Mouse (Mus musculus): ENCODE measurements around the gene Cox6b2. TPM values are rescaled to one million over a fixed set of nuclear protein-coding genes. Genes with fewer than 3 reads are reported as not detected.
"Not testable (repeated sequence)": the region's sequence is repeated elsewhere in the genome, so short reads cannot be mapped to it uniquely, and the experiment has no call there.

Cox6b2 gene
- total RNA-seq (2021) (10 to 100 TPM in 1 of 2 experiments, 1 to 10 TPM in 1; 7.4 to 10.4 TPM), polyA plus RNA-seq (2012; rRNA removed) (7.9 and 13.2 TPM in 2 replicates)
- long read RNA-seq, partial matches to known transcripts = 0 of 3 reads
- long read RNA-seq, other reads (novel, unspliced or antisense) = 1 of 3 reads

DNA sequence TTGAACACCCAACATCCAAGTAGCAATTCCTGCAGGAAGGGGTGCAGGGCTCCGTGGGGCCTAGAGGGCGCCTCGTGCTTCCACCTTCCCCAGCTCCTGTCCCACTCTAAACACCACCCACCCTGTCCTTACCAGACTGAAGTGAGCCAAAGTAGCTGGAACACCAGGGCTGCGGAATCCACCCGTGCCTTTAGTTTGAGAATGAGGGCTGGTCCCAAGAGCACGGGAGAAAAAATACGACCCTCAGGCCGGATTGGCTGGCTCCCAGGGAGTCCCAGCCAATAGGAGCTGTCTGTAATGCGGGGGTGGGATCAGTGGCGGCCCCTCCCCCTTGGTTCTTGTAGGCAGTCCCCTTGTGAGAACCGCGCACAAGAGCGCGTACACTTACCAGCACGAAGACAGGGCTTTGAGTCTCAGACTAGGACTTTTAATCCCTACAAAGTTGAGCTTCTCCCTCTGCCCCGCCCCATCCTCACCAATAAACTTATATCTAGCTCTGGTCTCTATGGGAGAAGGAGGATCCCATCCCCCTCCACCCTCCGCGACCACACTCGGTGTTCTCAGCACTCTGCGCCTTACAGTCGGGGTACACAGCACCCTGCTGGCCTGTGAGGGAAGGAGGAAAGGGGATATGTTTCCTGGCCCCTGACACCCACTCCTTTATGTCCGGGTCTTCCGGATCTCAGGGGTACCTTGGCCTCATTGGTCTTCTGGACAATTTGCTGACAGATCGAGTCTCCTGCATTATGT, at the start of gene Cox6b2:
TSS of gene Cox6b2 (minus strand) at position 274 of the 750 bp plus-strand sequence.
- DNase-seq = peak; percentile 72

DNA sequence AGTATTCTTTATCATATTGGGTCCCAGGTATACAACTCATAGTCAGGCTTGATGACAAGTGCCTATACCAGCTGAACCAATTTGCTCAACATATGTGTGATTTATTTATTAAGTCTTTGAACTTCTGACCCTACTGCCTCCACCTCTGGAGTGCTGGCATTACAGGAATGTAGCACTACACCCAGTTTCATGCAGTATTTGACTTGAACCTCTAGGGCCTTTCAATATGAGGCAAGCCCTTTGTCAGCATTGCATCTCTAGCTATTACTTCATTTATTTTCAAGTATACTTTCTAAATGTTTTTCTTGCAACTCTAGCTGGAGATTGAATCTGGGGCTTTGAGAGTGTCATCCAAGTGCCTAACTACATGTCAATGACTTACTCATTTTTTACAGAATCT, 49.4 kb upstream of the Cox6b2 start:
- DNase-seq = no peak

DNA sequence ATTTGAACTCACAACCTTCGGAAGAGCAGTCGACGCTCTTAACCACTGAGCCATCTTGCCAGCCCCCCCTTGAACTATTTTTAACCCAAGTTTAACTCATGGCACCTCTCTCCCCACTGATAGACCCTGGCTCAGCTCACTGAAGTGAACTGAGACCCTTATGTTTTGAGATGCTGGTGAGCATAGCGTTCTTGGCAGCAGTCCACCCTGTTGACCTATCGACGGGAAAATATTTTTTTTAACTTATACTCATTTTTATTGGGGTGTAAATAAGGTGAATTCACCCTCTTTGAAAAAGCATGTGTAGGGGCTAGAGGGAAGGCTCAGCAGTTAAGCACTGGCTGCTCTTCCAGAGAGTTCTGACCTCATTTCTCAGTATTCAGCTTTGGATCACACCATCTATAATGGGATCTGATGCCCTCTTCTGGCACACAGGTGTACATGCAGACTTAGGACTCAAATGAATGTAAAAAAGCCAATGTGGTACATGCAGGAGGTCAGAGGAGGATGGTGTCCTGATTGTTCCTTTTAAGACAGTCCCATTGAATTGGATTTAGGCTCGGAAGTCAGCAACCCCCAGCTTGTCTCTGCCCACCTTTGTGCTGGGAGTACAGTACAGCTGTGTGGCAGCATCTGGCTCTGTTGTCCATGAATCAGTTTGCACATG, 43.0 kb upstream of the Cox6b2 start:
- DNase-seq = peak; percentile 31

DNA sequence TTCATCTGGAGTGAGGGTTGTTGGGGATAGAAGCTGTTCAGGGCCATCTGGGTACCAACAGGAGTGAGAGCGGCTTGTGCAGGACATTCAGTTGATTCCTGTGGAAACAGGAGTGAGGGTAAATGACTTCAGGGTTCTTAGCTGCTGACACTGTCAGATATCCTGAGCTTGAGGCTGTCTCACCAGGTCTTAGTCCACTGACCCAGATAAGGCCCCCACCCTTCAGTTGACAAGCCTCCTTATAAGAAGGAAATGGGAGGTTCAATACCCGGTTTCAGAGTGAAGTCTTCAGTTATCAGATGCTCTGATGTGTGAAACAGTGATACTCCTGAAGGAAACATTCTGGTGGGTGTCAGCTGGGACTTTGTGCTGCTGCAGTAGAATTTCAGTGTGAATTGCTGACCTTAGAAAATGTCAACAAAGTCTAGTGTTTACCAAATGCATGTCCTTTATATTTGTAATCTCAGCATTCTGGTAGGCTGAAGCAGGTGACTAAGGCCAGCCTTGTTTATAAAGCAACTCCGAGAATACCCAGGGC, 41.8 kb upstream of the Cox6b2 start:
- DNase-seq = no peak

DNA sequence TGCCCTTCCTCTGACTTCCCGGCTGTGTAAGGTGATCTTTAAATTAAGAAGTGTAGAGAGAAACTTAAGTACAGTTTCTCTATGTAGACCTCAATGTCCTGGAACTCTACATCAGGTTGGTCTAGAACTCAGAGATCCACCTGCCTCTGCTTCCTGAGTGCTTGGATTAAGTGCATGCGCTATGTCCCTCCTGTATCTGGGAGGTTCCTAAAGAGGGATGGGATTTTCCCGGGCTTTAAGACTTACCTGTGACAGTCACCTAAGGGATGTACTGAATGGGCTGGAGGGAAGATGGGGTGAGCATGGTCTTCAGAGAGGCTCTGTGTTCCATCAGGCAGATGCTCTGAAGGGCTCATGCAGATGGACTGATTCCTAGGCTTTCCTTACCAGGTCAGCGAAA, 40.8 kb upstream of the Cox6b2 start:
- no peak for DNase-seq

DNA sequence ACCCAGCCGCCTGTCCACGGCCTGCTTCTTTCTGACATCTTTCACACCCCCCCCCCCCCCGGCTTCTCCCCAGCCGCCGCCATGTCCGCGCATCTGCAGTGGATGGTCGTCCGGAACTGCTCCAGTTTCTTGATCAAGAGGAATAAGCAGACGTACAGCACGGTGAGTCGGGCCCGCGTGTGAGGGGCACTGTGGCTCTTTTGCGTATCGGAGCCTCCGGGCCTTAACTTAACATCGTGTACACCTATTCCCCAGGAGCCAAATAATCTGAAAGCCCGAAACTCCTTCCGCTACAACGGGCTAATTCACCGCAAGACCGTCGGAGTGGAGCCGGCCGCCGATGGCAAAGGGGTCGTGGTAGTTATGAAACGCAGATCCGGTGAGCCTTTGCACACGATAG, 40.4 kb upstream of the Cox6b2 start:
- not testable (repeated sequence) for DNase-seq

DNA sequence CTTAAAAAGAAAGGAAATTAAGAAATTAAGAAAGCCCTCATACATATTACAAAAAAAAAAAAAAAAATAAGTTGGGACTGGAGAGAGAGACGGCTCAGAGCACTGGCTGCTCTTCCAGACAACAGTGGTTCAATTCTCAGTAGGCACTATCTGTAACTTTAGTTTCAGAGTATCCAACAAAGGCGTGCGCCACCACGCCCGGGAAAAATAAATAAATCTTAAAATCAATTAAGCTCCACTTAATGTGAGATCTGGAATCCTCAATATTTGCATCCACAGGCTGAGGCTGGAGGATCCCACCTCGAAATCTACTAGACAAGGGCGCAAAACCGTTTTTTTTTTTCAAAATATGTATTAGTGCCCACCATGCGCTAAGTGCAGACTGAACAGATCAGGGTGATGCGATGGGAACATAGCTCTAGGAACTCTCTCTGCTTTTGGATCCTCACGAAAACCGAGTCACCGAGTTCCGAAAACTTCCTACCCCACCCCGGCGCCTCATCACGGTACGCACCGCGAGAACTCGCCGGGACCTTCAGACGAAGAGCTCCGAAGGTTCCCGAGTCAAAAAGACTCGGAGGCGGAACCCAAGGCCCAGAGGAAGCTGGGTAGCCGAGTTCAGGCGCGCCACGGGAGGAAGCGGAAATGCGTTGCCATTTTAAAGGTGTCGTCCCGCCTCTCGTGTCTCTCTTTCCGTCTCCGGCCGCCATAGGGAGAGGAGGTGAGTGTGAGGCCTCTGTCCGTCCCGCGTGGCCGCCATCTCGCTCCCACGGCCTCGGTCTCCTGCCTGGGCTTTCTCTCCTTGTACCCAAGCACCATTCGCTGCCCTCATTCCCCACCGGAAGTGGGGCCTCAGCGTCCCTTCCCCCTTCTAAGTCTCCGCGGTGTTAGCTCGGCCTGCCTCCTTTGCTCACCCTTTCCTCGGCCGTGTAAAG, 39.7 kb upstream of the Cox6b2 start, which contains the start of gene Rpl28:
TSS of gene Rpl28 (plus strand) at position 597 of the 935 bp plus-strand sequence.
- peak; percentile 96 for DNase-seq

DNA sequence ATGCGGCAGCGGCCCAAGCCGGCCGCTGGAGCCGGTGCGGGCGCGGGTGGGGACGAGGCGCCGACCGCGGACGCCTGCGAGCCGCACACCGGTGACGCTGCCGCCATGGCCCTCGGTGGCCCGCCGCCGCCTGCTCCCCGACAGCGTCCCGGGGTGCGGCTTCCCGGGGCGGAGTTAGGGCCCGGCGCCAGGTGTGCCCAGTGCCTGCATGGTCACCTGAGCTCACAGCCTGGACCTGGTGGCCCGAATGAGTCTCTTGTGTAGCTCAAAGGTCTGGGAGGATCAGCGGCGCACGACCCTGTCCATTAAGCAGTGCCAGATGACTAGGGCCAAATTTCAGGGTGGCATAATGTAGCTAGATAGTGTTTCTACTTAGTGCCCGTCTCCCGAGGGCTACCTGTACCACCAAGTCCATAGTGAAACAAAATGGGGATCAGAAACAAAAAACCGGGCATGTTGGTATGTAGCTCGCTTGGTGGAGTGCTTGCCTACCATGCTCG, 36.6 kb upstream of the Cox6b2 start, which contains the start of gene Tmem238:
TSS of gene Tmem238 (minus strand) at position 221 of the 500 bp plus-strand sequence.
- peak; percentile 82 for DNase-seq

DNA sequence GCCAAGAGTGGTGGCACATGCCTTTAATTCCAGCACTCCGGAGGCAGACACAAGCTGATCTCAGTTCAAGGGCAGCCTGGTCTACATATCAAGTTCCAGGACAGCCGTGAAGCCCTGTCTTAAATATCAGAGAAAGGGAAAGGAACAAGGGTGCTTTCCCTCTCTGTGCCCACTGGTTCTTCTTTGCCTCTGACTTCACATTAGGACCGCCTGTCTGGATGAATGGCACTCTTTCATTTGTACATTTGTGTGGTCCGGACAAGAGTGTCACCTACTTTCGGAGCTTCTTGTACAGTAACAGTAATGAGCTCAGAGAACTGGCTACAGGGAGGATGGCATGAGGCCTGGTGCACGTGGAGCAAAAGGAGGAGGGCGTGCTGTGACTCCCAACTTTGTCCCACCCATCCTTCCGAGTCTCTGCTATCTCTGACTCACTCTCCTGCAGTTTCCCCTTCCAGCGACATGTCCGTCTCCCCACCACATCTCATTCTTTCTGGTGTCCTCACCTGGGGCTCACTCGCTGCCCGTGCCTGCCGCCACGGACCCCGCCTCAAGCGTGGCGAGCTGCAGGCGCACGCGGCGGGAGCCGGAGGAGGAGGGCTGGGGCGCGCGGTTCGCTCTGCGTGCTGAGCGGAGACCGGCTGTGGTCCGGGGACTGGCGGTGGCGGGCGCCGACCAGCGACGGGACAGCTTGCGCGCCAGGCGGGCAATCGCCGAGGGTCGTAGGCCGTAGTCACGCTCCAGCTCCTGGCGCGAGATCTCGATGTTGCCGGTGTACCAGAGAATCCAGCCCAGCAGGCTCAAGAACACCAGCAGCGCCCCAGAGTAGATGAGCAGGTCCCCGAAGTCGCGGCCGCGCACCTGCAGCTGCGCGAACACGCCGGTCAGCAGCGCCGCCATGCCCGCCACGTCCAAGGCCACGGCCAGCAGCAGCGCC, 35.9 kb upstream of the Cox6b2 start:
- peak; percentile 88 for DNase-seq

DNA sequence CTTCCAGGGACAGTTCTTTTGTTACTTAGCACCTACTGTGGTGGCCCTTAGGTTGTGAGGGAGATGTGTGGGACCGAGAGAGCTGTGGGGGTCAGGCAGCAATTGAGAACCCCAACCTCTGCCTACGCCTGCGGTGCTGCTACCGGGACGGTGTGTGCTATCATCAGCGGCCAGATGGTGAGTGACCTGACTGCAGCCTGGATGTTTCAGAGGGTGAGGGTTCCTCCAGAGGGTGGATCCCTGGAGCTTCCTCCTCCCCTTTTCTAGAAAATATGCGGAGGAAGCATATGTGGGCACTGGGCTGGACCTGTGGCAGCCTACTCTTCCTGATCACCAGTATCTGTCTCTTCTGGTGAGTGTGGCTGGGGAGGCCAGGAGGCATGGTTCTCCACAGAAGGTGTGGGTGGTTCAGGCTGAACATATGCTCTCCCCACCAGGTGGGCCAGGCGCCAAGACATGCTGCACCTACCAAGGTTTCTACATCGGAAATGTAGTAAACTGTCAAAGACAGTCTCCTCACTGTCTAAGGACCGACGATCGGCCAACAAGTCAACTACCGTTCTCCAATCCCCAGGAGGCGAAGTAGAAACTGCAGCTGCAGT, 30.9 kb upstream of the Cox6b2 start:
- no peak for DNase-seq

DNA sequence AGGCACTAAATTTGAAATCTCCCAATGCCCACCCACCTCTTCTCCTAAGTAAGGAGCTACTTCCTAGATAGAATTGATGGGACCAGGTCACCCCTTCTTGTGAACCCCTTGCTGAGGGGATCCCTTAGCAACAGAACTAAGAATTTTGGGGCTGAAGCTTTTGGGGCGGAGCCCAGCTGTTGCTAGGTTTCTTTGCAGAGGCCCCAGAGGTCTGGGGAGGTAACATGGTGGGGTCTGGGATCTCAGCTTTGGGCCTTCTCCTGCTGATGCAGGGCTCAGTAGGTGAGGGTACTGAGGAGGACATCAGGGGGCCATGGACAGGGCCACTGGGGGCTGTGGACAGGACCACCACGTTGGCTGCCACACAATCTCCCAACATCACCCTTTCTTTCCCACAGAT, 29.9 kb upstream of the Cox6b2 start, which contains the start of the genes Il11 and Tmem190:
TSS of gene Il11 (minus strand) at position 101 of the 400 bp plus-strand sequence.
TSS of gene Tmem190 (plus strand) at position 179 of the 400 bp plus-strand sequence.
- no peak for DNase-seq

DNA sequence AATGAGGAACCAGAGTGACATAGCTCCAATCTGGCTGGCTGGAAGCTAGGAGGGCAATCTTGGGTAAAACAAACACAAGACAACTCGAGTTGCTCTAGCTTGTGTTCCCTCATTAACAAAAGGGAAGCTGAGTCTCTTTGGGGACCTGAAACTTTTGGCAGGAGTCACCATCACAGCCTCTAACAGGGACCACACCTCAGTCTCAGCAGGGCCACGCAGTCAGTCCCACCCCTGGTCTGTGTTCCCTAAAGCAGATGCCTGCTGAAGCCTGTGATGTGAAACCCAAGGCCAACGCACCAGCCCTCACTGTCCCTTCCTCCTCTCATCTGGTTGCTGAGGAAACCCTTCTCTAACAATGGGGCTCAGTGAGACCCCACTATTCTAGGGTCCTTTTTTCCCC, 29.2 kb upstream of the Cox6b2 start:
- DNase-seq = no peak

DNA sequence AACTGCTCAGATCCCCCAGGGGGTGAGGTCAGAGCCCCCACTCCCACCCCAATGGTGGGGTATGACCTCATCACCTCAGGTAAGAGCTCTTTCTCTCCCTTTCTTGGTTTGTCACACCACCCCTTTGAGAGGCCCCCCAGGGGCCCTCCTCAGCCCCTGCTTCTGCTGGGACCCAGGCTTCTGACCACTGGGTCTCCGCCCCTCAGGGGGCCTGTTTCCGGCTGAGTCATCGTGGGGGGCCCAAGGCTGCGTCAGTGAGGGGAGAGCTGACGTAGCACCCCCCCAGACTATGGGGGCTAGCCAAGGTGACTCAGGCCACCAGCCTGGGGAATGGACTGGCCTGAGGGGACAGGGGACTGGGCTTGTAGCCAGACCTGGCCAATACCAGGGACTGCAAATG, 27.0 kb upstream of the Cox6b2 start:
- DNase-seq = no peak

DNA sequence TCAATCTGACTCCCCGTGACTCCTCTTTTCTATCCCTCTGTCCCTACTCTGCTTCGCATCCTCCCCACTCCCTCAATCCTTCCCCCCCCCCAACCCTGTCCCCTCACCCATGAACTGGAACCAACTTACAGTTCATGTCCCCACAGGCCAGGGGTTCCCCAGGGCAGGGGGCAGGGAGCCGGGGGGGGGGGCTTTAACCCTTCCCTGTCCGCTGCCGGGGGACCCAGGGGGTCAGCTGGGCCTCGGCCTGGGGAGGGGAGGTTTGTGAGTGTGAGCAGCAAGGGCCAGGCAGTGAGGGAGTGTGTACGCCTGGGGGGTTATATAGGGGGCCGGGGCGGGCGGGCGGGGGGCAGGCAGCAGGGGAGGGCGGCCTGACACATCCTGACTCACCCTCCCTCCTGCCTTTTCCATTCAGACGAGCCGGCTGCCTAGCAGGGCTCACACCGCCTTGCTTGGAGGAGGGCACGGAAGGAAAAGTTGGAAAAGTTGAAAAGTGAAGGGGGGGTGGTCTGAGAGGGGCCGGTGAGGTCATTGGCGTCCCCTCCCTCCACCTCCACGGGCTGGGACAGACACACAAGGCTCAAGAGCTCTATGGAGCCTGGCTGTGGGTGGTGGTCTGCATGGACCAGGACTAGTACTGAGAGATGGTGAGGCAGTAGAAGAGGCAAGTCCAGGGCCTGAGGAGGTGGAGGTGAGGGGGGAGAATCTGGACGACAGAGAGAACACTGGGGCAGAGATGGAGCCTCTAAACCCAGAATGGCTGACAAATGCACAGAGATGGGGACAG, 25.1 kb upstream of the Cox6b2 start:
- no peak for DNase-seq

DNA sequence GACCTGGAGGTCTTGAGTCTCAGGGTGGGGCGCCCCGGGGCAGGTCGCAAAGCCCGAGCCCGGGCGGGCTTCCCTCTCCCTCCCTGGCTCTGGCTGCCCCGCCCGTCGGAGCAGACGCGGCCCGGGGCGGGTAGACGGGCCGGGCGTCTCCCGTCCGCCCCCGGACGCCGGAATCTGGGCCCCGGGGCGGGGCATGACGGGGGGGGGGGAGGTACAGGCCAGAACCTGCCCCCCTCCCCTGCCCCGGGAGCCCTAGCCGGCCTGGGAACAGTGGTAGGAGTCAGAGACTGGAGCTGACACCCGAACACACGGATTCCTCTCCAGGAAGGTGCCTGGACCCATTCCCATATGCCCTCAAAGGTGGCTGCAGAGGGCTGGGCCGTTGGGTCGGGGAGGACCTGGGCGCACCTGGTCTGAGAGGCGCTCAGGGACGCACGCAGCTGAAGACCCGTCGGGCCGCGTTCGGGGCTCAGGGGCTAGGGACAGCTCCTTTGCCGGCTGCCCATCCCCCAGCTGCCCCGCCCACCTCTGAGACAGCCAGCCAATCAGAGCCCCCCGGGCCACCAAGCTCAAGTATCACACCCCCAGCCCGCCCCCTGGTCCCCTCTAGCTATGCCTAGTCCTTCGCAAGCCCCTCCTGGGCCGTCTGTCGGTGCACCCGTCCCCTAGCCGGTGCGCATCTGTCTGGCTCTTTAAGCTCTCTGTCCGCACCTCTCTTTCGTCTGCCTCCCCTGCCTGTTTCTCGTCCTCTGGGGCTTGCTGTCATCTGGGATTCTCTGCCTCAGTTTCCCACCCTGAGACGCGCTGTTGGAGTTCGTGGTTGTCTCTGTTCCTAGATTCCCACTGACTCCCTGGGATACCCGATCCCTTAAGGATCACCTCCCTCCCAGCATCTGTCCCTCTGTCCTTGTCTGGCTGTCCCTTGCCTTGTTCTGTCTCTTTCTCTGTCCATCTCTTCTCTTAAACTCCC, 24.3 kb upstream of the Cox6b2 start:
- DNase-seq = peak; percentile 62

DNA sequence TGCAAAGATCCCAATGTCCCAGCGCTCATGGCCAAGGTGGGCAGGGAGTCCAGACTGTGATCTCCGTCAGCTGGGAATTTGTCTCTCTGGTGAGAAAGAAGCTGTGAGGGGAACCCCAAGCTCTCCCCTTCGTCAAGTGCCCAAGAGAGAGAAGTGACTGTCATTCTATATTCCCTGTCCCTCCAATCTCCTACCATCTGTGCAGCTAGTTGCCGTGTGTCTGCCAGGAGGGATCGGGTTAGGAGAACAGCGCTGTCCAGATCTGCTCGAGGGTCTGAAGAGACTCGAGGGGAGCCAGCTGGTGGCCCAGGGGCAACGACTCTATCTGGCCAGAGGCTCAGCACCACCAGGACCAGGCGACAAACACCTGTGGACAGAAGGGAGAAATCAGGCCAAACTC, 23.2 kb upstream of the Cox6b2 start:
- DNase-seq = no peak

DNA sequence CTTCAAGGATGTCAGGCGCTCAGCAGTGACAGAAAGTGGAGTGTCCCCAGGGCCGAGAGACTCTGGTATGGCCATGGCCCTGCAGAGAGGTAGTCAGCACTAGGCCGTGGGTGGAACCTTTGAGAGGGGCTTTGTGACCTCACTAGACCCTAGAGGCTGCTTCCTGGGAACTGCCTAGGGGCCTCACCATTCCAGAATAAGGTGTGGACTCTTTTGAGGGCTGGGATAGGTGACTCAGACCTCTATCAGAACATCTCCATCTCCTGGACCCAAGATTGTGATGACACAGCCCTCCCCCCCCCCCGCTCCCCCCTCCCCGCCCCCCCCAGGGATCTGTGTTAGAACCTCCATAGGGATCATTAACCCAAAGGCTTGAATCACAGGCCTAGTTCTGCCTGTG, 18.3 kb upstream of the Cox6b2 start, which contains the start of gene Fam71e2:
TSS of gene Fam71e2 (minus strand) at position 101 of the 400 bp plus-strand sequence.
- no peak for DNase-seq

All from adrenal gland, adult 2 months (tissue).